Comparison of ENCODE assay signal across 8 mouse cellular contexts in the genomic region with DNA sequence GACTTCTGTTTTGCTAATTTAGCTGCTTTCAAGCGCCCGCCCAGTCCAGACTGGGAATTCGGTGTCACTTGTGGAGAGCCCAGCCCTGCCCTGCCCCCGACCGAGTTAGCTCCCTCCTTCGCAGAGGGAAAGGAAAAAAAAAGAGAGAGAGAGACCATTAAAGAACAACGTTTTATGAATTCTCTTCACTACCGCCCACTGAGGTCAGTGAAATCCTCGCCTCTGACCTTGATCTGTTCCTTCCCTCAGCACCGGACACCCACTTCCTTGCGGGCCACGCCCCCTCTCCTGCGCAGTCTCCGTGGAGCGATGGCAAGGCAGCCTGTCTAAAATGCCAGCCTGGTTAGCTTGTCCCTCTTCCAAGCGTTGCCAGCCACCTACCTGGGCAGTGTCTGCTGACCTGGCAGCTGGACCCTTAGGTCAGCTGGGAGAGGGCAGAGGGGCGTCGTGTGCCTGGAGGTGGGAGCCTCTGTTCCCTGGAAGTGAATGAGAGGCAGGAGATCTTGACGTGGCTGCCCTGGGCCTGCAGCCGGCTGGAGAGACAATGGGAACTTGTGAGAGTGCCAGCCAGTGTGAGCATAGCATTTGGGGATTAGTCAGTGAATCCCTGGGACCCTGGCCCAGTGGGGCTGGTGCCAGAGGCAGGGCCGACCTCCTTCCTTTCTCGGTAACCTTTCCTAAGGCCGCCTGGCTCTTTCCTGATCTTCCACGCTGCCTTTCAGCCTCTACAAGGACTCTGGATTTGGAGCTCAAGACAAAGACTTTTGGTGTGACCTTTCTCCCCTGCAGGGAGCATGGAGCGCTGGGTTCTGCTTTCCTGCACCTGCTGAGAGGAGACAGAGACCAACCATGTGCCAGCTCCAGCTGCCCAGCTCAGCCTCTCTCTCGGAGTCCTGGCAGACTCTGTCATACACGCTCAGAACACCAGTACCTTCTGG. TPM values are rescaled to one million over a fixed set of nuclear protein-coding genes. Genes with fewer than 3 reads are reported as not detected.
DNase-seq lines count a peak whose midpoint lies in the region; ATAC-seq and TF ChIP-seq lines count a peak whose summit lies in the region.

No protein-coding gene starts in this region.

- TF ChIP-seq POLR2A in myocyte (IDR thresholded peaks at IDR 0.05; ENCODE audit: insufficient read length, low read depth): peak; percentile 35
- TF ChIP-seq POLR2A in thymus, adult 2 months (IDR thresholded peaks at IDR 0.05; ENCODE audit: control insufficient read depth, extremely low read depth, insufficient read depth, low read length, poor library complexity): no peak

- H3K27me3 ChIP-seq in hindbrain, embryonic 16.5 days (replicated peaks; ENCODE audit: control insufficient read depth, insufficient read depth, low read length): peaks cover 10% of the 10 kb centered on the region
- H3K27me3 ChIP-seq in myocyte (ENCODE audit: control insufficient read depth, insufficient read depth, insufficient read length): no peaks in the 10 kb centered on the region
- peaks cover 16% of the 10 kb centered on the region; the same call in 1 of the 2 replicates for H3K27me3 ChIP-seq in thymus, adult 2 months (ENCODE audit: control insufficient read depth, insufficient read depth, low read length)

- DNase-seq in layer of hippocampus, adult 2 months (ENCODE audit: low spot score in 2 of 2): no peak
- DNase-seq in layer of hippocampus, postnatal 36 days: no peak
- peak; percentile 44 to 61 for DNase-seq in gastrocnemius, postnatal 36 days
- peak; percentile 36 for DNase-seq in liver
- DNase-seq in thymus, adult 2 months: no peak

- H3K27ac ChIP-seq in layer of hippocampus, adult 2 months: no peak overlapping the region
- H3K27ac ChIP-seq in hindbrain, embryonic 16.5 days (ENCODE audit: low read depth, low read length): peak overlapping the region; percentile 74
- H3K27ac ChIP-seq in thymus, adult 2 months (ENCODE audit: control insufficient read depth, insufficient read depth, low read length): no peak overlapping the region

- H3K4me3 ChIP-seq in layer of hippocampus, adult 2 months: peak overlapping the region; percentile 36
- peak overlapping the region; percentile 38 for H3K4me3 ChIP-seq in hindbrain, embryonic 16.5 days (ENCODE audit: low read length)
- no peak overlapping the region for H3K4me3 ChIP-seq in myocyte
- no peak overlapping the region for H3K4me3 ChIP-seq in thymus, adult 2 months (ENCODE audit: control insufficient read depth, insufficient read depth, low read length)

- no peaks in the 10 kb centered on the region for H3K79me2 ChIP-seq in myocyte (ENCODE audit: control insufficient read depth, insufficient read depth)

- intact Hi-C loops in gastrocnemius, postnatal 36 days (cut with DNase I): no loop called here

- WGBS in hindbrain, embryonic 16.5 days: 6% methylated on average over 27 of the region's 27 CpGs
- WGBS in thymus, adult 2 months: 44% methylated on average over 27 of the region's 27 CpGs

- H3K9ac ChIP-seq in hindbrain, embryonic 16.5 days (ENCODE audit: low read depth, low read length): peak overlapping the region; percentile 56

- peaks cover 31% of the 10 kb centered on the region for H3K4me1 ChIP-seq in hindbrain, embryonic 16.5 days (ENCODE audit: control insufficient read depth, insufficient read depth, low read depth, low read length)
- H3K4me1 ChIP-seq in thymus, adult 2 months (replicated peaks; ENCODE audit: control insufficient read depth, insufficient read depth, low read length): peaks cover 3% of the 10 kb centered on the region; the same call in 1 of the 2 replicates

- H3K4me2 ChIP-seq in hindbrain, embryonic 16.5 days (ENCODE audit: low read length): peak overlapping the region; percentile 92
- H3K4me2 ChIP-seq in myocyte (ENCODE audit: low read depth): peak overlapping the region; percentile 82

- peak; percentile 58 for ATAC-seq in common myeloid progenitor, adult 5-6 weeks (replicated peaks; ENCODE audit: low read depth, poor library complexity, severe bottlenecking)
- ATAC-seq in hindbrain, embryonic 16.5 days: peak; percentile 74

- H3ac ChIP-seq in myocyte (ENCODE audit: control insufficient read depth, insufficient read length): no peak overlapping the region

- no peaks in the 10 kb centered on the region for H3K9me3 ChIP-seq in hindbrain, embryonic 16.5 days (ENCODE audit: control insufficient read depth, low read length)

- no peaks in the 10 kb centered on the region for H3K36me3 ChIP-seq in hindbrain, embryonic 16.5 days (ENCODE audit: control insufficient read depth, insufficient read depth, low read length)
- H3K36me3 ChIP-seq in myocyte (ENCODE audit: control insufficient read depth, insufficient read depth): no peaks in the 10 kb centered on the region
- H3K36me3 ChIP-seq in thymus, adult 2 months (ENCODE audit: control insufficient read depth, insufficient read depth, low read length): no peaks in the 10 kb centered on the region

- TF ChIP-seq CTCF in layer of hippocampus, adult 2 months (conservative IDR thresholded peaks at IDR 0.05): no peak
- TF ChIP-seq CTCF in thymus, adult 2 months (IDR thresholded peaks at IDR 0.05; ENCODE audit: borderline replicate concordance, control insufficient read depth, extremely low read depth, insufficient read depth, low read length, poor library complexity): no peak

TF ChIP-seq in myocyte, 11 proteins besides CTCF, POLR2A, EP300 and RAD21:
- TF ChIP-seq REST (IDR thresholded peaks at IDR 0.05; ENCODE audit: insufficient read depth, insufficient read length): no peak
- no peak for TF ChIP-seq POLR2AphosphoS2 (IDR thresholded peaks at IDR 0.05; ENCODE audit: insufficient read length, low read depth)
- TF ChIP-seq MYOG (IDR thresholded peaks at IDR 0.05; ENCODE audit: control insufficient read depth in 1 of 3, insufficient read depth in 1 of 3, insufficient read length in 2 of 3, low read depth in 2 of 3): no peak
- no peak for TF ChIP-seq CEBPB (IDR thresholded peaks at IDR 0.05; ENCODE audit: insufficient read depth, poor library complexity, severe bottlenecking)
- no peak for TF ChIP-seq MYOD1 (IDR thresholded peaks at IDR 0.05; ENCODE audit: control insufficient read depth in 1 of 3, insufficient read length in 2 of 3, low read depth in 2 of 3)
- no peak for TF ChIP-seq E2F4 (IDR thresholded peaks at IDR 0.05; ENCODE audit: insufficient read depth)
- TF ChIP-seq TCF3 (IDR thresholded peaks at IDR 0.05; ENCODE audit: insufficient read length, low read depth): no peak
- no peak for TF ChIP-seq USF1 (IDR thresholded peaks at IDR 0.05; ENCODE audit: low read depth)
TF ChIP-seq in myocyte: peak in this region for 0.

RNA-seq across cellular contexts. Expression of gene Foxp4, which starts 51.9 kb away (rescaled TPM):
- 10 to 100 TPM; 52.1 to 53.3 TPM for total RNA-seq in layer of hippocampus, adult 2 months (2021)
- 10 to 100 TPM; 44.0 to 45.7 TPM for total RNA-seq in layer of hippocampus, postnatal 36 days (2021)
- 1.8 and 3.7 TPM in 2 replicates for total RNA-seq in common myeloid progenitor, adult 5-6 weeks (2017)
- total RNA-seq in gastrocnemius, postnatal 36 days (2021): 1 to 10 TPM; 6.1 to 7.0 TPM
- polyA plus RNA-seq in hindbrain, embryonic 16.5 days (2015; fragmentation: Nextera tagmentation; extraction: Ambion mirVana): 27.4 and 31.8 TPM in 2 replicates
- 24.7 TPM for polyA plus RNA-seq in myocyte (2012; fragmentation: generic; extraction: Trizol)
- 194 and 212 TPM in 2 replicates for polyA plus RNA-seq in thymus, adult 2 months (2012; rRNA removed)

Comparison
In these comparisons a context has a peak if more than half of its experiments do, and no peak if none do; other contexts are left out.
1. DNase-seq: peak in gastrocnemius, postnatal 36 days (2 of 2) and liver (single experiment); none in layer of hippocampus, adult 2 months (0 of 2), layer of hippocampus, postnatal 36 days (0 of 2) and thymus, adult 2 months (single experiment).
2. H3K4me3 ChIP-seq: peak in layer of hippocampus, adult 2 months (single experiment) and hindbrain, embryonic 16.5 days (single experiment); none in myocyte (single experiment) and thymus, adult 2 months (single experiment).